In genomic region chr4:87799418-87799817, GRCm38 (mm10) we compare ENCODE assay signal across 22 mouse cellular contexts.
A peak's percentile ranks its signal among the peaks of the same experiment; 100 is the strongest.
DNase-seq lines count a peak whose midpoint lies in the region; ATAC-seq and TF ChIP-seq lines count a peak whose summit lies in the region.
"Had no signal": no experiment of that assay in that cellular context is flagged by ENCODE, and none has a peak within 500 bp of the region (broad histone marks: within the 10 kb centered on the region; RNA-seq: fewer than 3 reads in every experiment).

No protein-coding gene starts in this region.

- TF ChIP-seq CTCF in intestine, postnatal 0 days (IDR thresholded peaks at IDR 0.05; ENCODE audit: low read depth): no peak

- H3K4me1 ChIP-seq in liver, embryonic 13.5 days (replicated peaks): peaks cover 67% of the 10 kb centered on the region
- no peaks in the 10 kb centered on the region; the same call in 1 of the 2 replicates for H3K4me1 ChIP-seq in intestine, postnatal 0 days (replicated peaks; ENCODE audit: control insufficient read depth, insufficient read depth, low read length)
- H3K4me1 ChIP-seq in liver, embryonic 16.5 days (ENCODE audit: control insufficient read depth, low read depth, low read length): peaks cover 33% of the 10 kb centered on the region
- H3K4me1 ChIP-seq in stomach, embryonic 16.5 days (ENCODE audit: control insufficient read depth, insufficient read depth, low read length): peaks cover 19% of the 10 kb centered on the region

- peak overlapping the region; percentile 58; the same call in 1 of the 2 replicates for H3K27ac ChIP-seq in liver, embryonic 13.5 days
- no peak overlapping the region for H3K27ac ChIP-seq in intestine, postnatal 0 days (ENCODE audit: low read depth, low read length)
- H3K27ac ChIP-seq in liver, embryonic 16.5 days (ENCODE audit: low read length): no peak overlapping the region
- H3K27ac ChIP-seq in stomach, embryonic 16.5 days (ENCODE audit: low read length): no peak overlapping the region
- H3K27ac ChIP-seq: embryonic facial prominence, embryonic 10.5 days; forebrain, embryonic 10.5 days; heart, embryonic 15.5 days; hindbrain, embryonic 10.5 days; hindbrain, embryonic 14.5 days had no signal

- H3K4me3 ChIP-seq in liver, embryonic 13.5 days (replicated peaks): no peak overlapping the region
- H3K4me3 ChIP-seq in intestine, postnatal 0 days (ENCODE audit: low read depth, low read length): no peak overlapping the region
- H3K4me3 ChIP-seq in liver, embryonic 16.5 days (ENCODE audit: low read depth, low read length): no peak overlapping the region
- H3K4me3 ChIP-seq in stomach, embryonic 16.5 days (replicated peaks; ENCODE audit: low read length): no peak overlapping the region
- H3K4me3 ChIP-seq: embryonic facial prominence, embryonic 10.5 days; forebrain, embryonic 10.5 days; heart, embryonic 15.5 days; hindbrain, embryonic 10.5 days had no signal

- WGBS in liver, embryonic 13.5 days (ENCODE audit: insufficient replicate concordance): 34% methylated on average over 2 of the region's 2 CpGs
- 49% methylated on average over 2 of the region's 2 CpGs for WGBS in intestine, postnatal 0 days
- WGBS in liver, embryonic 16.5 days (ENCODE audit: insufficient replicate concordance): 33% methylated on average over 2 of the region's 2 CpGs
- WGBS in stomach, embryonic 16.5 days: 72% methylated on average over 2 of the region's 2 CpGs

- no peak for DNase-seq in liver, embryonic 13.5 days
- no peak for DNase-seq in liver
- DNase-seq in testis, postnatal 14 days (ENCODE audit: low spot score): no peak
- no peak for DNase-seq in urinary bladder, adult 2 months (ENCODE audit: low spot score)
- DNase-seq: adrenal gland, adult 2 months; adrenal gland, postnatal 25 days; cerebellum, adult 18-20 months; cerebellum, postnatal 10 days; heart, adult 18-20 months; heart, postnatal 14 days had no signal

- H3K4me2 ChIP-seq in liver, embryonic 13.5 days: peak overlapping the region; percentile 30; the same call in 1 of the 2 replicates
- H3K4me2 ChIP-seq in intestine, postnatal 0 days (replicated peaks; ENCODE audit: low read depth): no peak overlapping the region
- peak overlapping the region; percentile 16; the same call in 1 of the 2 replicates for H3K4me2 ChIP-seq in liver, embryonic 16.5 days (ENCODE audit: low read depth, low read length)
- H3K4me2 ChIP-seq in stomach, embryonic 16.5 days (ENCODE audit: low read depth, low read length): no peak overlapping the region
- H3K4me2 ChIP-seq: heart, embryonic 11.5 days; heart, embryonic 15.5 days; hindbrain, embryonic 14.5 days had no signal

- H3K36me3 ChIP-seq in liver, embryonic 13.5 days: peaks cover 10% of the 10 kb centered on the region; the same call in 1 of the 2 replicates
- no peaks in the 10 kb centered on the region for H3K36me3 ChIP-seq in intestine, postnatal 0 days (ENCODE audit: control insufficient read depth, insufficient read depth)
- no peaks in the 10 kb centered on the region for H3K36me3 ChIP-seq in liver, embryonic 16.5 days (ENCODE audit: control insufficient read depth, insufficient read depth)
- no peaks in the 10 kb centered on the region for H3K36me3 ChIP-seq in stomach, embryonic 16.5 days (ENCODE audit: control insufficient read depth, insufficient read depth, low read length)
- H3K36me3 ChIP-seq: embryonic facial prominence, embryonic 10.5 days; forebrain, embryonic 10.5 days; heart, embryonic 15.5 days; hindbrain, embryonic 10.5 days had no signal

- peak overlapping the region; percentile 31; the same call in 1 of the 2 replicates for H3K9ac ChIP-seq in liver, embryonic 13.5 days
- H3K9ac ChIP-seq in intestine, postnatal 0 days (ENCODE audit: low read depth, low read length): no peak overlapping the region
- no peak overlapping the region for H3K9ac ChIP-seq in liver, embryonic 16.5 days (ENCODE audit: low read depth, low read length)
- no peak overlapping the region for H3K9ac ChIP-seq in stomach, embryonic 16.5 days (ENCODE audit: low read length)
- H3K9ac ChIP-seq: heart, embryonic 15.5 days; hindbrain, embryonic 14.5 days had no signal

- ATAC-seq in liver, embryonic 13.5 days (ENCODE audit: low read depth): no peak
- peak; percentile 49; the same call in 1 of the 2 replicates for ATAC-seq in intestine, postnatal 0 days
- 0 out of 2 replicates have a peak, but pooled peaks have one; percentile 25 for ATAC-seq in liver, embryonic 16.5 days (ENCODE audit: low read depth)
- peak; percentile 58; the same call in 1 of the 2 replicates for ATAC-seq in stomach, embryonic 16.5 days (ENCODE audit: insufficient read depth, low FRiP score)
- ATAC-seq: forebrain, embryonic 14.5 days; Patski had no signal

- no peaks in the 10 kb centered on the region for H3K27me3 ChIP-seq in liver, embryonic 13.5 days
- H3K27me3 ChIP-seq in intestine, postnatal 0 days (replicated peaks; ENCODE audit: control insufficient read depth, insufficient read depth, low read length): no peaks in the 10 kb centered on the region
- no peaks in the 10 kb centered on the region for H3K27me3 ChIP-seq in liver, embryonic 16.5 days (ENCODE audit: control insufficient read depth, insufficient read depth, low read depth, low read length)
- no peaks in the 10 kb centered on the region for H3K27me3 ChIP-seq in stomach, embryonic 16.5 days (ENCODE audit: control insufficient read depth, insufficient read depth, low read length)
- H3K27me3 ChIP-seq: CH12.LX; heart, embryonic 15.5 days; Patski had no signal

- no peaks in the 10 kb centered on the region for H3K9me3 ChIP-seq in liver, embryonic 13.5 days (replicated peaks)
- no peaks in the 10 kb centered on the region for H3K9me3 ChIP-seq in intestine, postnatal 0 days (ENCODE audit: control insufficient read depth)
- no peaks in the 10 kb centered on the region for H3K9me3 ChIP-seq in liver, embryonic 16.5 days (replicated peaks; ENCODE audit: control insufficient read depth, low read length)
- H3K9me3 ChIP-seq in stomach, embryonic 16.5 days (replicated peaks; ENCODE audit: control insufficient read depth, low read length): no peaks in the 10 kb centered on the region
- H3K9me3 ChIP-seq: embryonic facial prominence, embryonic 10.5 days; forebrain, embryonic 10.5 days; heart, embryonic 15.5 days; hindbrain, embryonic 10.5 days had no signal

Comparison
In these comparisons a context has a peak if more than half of its experiments do, and no peak if none do; other contexts are left out.
1. H3K4me2 ChIP-seq: peak in liver, embryonic 13.5 days (single experiment) and liver, embryonic 16.5 days (single experiment); none in intestine, postnatal 0 days (single experiment) and stomach, embryonic 16.5 days (single experiment).